Mouse (Mus musculus): ENCODE measurements at regions not wholly inside any gene's neighbourhood (a gene's known extent, or its start where the extent isn't known, plus 50 kb on each side); places are given as distances from the start of the nearest gene placed in this dataset.

DNA sequence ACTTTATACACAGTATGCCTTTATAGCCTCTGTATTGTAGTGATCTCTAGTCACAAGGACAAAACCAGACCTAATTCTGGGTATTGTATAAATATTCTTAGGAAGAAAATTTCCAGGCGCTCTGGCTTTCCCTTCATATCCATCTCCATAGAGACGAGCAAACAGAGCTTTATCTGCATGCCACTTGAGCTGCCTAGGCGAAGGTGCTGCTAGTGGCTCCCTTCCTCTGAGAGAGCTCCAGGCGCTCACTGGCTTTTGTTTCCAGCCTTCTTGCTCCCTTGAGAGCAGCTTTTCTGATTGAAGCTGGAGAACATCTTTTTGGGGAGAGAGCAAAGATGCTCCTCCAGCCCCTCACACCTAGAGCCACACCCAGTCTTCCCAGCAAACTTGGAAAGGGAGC, 114.0 kb upstream of the Rmdn2 start:
- WGBS: 91% methylated on average over 4 of the region's 4 CpGs
- Histone ChIP-seq H3K27ac (ENCODE audit: insufficient read depth, low read depth, low read length) (no peak overlapping the region), H3K36me3 (ENCODE audit: control insufficient read depth, insufficient read depth, low read length) (no peaks in the 10 kb centered on the region), H3K27me3 (replicated peaks; ENCODE audit: control insufficient read depth, insufficient read depth, low read length) (no peaks in the 10 kb centered on the region), H3K4me3 (ENCODE audit: insufficient read depth, low read depth, low read length) (no peak overlapping the region), H3K4me1 (ENCODE audit: control insufficient read depth, insufficient read depth, low read length) (no peaks in the 10 kb centered on the region)
- DNase-seq: no peak
- TF ChIP-seq POLR2A (IDR thresholded peaks at IDR 0.05; ENCODE audit: low read depth, low read length): no peak
- no peak for TF ChIP-seq CTCF (conservative IDR thresholded peaks at IDR 0.05; ENCODE audit: insufficient read depth, insufficient read length, low read depth, low read length)

DNA sequence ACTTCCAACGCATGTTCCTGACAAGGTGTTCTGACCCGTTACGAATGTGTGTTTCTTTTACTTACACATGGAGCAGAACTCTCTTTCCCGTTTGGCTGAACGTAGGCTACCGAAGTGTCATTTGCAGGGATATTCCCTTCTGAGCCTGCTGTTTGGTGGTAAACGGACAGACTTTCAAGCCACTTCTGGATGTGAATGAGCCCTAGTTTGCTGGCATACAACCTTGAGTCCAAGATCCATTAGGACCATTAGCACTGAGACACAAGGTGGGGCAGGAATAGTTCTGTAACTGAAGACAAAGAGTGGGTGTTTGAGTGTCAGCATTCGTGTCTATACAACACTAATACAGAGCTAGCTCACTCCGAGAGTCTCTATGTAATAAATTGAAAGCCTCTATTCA, 113.3 kb upstream of the Rmdn2 start:
- Histone ChIP-seq H3K27me3 (replicated peaks; ENCODE audit: control insufficient read depth, insufficient read depth, low read length) (no peaks in the 10 kb centered on the region), H3K27ac (ENCODE audit: insufficient read depth, low read depth, low read length) (no peak overlapping the region), H3K4me1 (ENCODE audit: control insufficient read depth, insufficient read depth, low read length) (no peaks in the 10 kb centered on the region), H3K4me3 (ENCODE audit: insufficient read depth, low read depth, low read length) (no peak overlapping the region), H3K36me3 (ENCODE audit: control insufficient read depth, insufficient read depth, low read length) (no peaks in the 10 kb centered on the region)
- no peak for TF ChIP-seq POLR2A (IDR thresholded peaks at IDR 0.05; ENCODE audit: low read depth, low read length)
- TF ChIP-seq CTCF (conservative IDR thresholded peaks at IDR 0.05; ENCODE audit: insufficient read depth, insufficient read length, low read depth, low read length): no peak
- 93% methylated on average over 9 of the region's 9 CpGs for WGBS
- no peak for DNase-seq

DNA sequence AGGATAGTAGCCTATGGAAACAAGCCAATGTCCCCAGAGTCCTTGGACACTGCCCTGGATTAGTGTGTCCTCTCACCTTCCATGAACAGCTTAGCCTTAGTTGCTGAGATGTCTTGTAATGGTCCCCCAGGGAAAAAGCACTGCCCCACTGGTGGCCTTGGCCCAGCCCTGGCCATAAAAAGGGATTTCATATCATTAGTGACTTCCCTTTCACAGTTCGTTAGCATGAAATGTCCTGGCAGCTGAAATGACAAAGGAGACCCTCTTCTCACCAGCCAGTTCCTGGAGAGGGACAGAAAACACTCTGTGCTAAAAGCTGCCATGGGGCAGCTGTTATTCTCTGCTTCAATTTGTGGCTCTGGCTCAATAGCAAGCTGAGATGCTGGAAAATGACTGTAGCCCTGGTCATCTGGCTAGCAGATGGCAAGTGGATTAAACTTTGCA, 110.6 kb upstream of the Rmdn2 start:
- Histone ChIP-seq H3K4me3 (ENCODE audit: insufficient read depth, low read depth, low read length) (no peak overlapping the region), H3K27ac (ENCODE audit: insufficient read depth, low read depth, low read length) (no peak overlapping the region), H3K36me3 (ENCODE audit: control insufficient read depth, insufficient read depth, low read length) (no peaks in the 10 kb centered on the region), H3K27me3 (replicated peaks; ENCODE audit: control insufficient read depth, insufficient read depth, low read length) (no peaks in the 10 kb centered on the region), H3K4me1 (ENCODE audit: control insufficient read depth, insufficient read depth, low read length) (no peaks in the 10 kb centered on the region)
- DNase-seq: peak; percentile 11
- no peak for TF ChIP-seq CTCF (conservative IDR thresholded peaks at IDR 0.05; ENCODE audit: insufficient read depth, insufficient read length, low read depth, low read length)
- TF ChIP-seq POLR2A (IDR thresholded peaks at IDR 0.05; ENCODE audit: low read depth, low read length): no peak
- WGBS: 40% methylated on average over 1 of the region's 1 CpGs

DNA sequence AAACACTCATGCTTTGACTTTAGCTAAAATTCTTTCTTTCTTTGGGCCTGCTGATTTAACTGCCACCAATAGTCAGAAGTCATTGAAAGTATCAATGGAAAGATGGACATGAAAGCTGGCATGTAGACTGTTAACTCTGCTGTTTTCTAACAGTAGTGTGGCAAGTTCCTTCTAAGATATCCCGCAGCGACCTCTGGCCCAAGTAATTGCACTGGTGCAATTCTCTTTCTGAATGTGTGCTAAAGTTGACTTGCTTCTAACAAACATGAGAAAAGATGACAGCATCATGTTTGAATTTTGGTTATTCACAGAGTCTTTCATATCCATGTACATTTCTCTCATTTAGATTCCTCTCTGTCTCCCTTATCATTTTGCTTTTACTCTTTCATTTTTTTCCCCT, 109.7 kb upstream of the Rmdn2 start:
- Histone ChIP-seq H3K4me1 (ENCODE audit: control insufficient read depth, insufficient read depth, low read length) (no peaks in the 10 kb centered on the region), H3K27me3 (replicated peaks; ENCODE audit: control insufficient read depth, insufficient read depth, low read length) (no peaks in the 10 kb centered on the region), H3K36me3 (ENCODE audit: control insufficient read depth, insufficient read depth, low read length) (no peaks in the 10 kb centered on the region), H3K27ac (ENCODE audit: insufficient read depth, low read depth, low read length) (no peak overlapping the region), H3K4me3 (ENCODE audit: insufficient read depth, low read depth, low read length) (no peak overlapping the region)
- no peak for TF ChIP-seq POLR2A (IDR thresholded peaks at IDR 0.05; ENCODE audit: low read depth, low read length)
- TF ChIP-seq CTCF (conservative IDR thresholded peaks at IDR 0.05; ENCODE audit: insufficient read depth, insufficient read length, low read depth, low read length): no peak
- no peak for DNase-seq
- 93% methylated on average over 2 of the region's 2 CpGs for WGBS

DNA sequence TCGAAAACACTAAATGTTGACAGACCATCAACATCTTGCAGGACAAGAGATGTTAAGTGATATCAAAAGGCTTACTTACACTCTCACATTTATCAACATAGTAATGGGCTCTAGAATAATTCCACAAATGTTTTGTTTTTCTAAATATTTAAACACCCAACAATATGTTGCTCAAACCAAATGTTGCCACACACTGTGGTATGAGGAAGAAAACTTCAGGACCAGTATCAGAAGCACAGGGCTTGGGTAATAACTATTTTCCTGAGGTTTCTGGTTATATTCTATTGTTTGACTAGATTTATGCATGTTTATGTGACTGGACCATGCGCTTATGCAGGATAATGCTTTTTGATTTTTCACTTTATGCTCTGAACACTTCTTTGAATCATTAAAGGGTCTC, 108.6 kb upstream of the Rmdn2 start:
- TF ChIP-seq CTCF (conservative IDR thresholded peaks at IDR 0.05; ENCODE audit: insufficient read depth, insufficient read length, low read depth, low read length) (no peak), POLR2A (IDR thresholded peaks at IDR 0.05; ENCODE audit: low read depth, low read length) (no peak)

DNA sequence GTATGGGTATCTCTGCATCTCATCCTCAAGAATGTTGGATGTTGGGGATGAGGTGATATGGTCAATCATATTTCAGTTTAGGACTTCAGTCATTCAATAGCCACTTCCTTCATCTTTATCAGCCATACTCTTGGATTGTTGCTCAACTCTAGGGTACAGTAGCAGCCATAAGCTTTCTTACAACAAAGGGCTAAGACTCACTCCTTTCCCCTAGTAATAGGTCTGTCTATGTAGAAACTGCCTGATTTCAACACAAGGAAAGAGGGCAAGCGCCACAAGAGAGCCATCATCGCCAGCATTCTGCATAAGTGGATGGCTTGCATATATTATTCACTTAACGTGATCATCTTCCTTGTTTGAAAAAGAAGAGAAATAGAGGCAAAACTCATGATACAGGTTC, 107.5 kb upstream of the Rmdn2 start:
- H3K4me3 ChIP-seq (ENCODE audit: insufficient read depth, low read depth, low read length): no peak overlapping the region
- H3K4me1 ChIP-seq (ENCODE audit: control insufficient read depth, insufficient read depth, low read length): no peaks in the 10 kb centered on the region
- no peaks in the 10 kb centered on the region for H3K27me3 ChIP-seq (replicated peaks; ENCODE audit: control insufficient read depth, insufficient read depth, low read length)
- no peak overlapping the region for H3K27ac ChIP-seq (ENCODE audit: insufficient read depth, low read depth, low read length)
- 88% methylated on average over 3 of the region's 3 CpGs for WGBS
- no peaks in the 10 kb centered on the region for H3K36me3 ChIP-seq (ENCODE audit: control insufficient read depth, insufficient read depth, low read length)
- TF ChIP-seq CTCF (conservative IDR thresholded peaks at IDR 0.05; ENCODE audit: insufficient read depth, insufficient read length, low read depth, low read length) (no peak), POLR2A (IDR thresholded peaks at IDR 0.05; ENCODE audit: low read depth, low read length) (no peak)
- no peak for DNase-seq

More for the DNA sequence above, 108.6 kb upstream of the Rmdn2 start:
- no peaks in the 10 kb centered on the region for H3K4me1 ChIP-seq (ENCODE audit: control insufficient read depth, insufficient read depth, low read length)
- WGBS: 92% methylated on average over 2 of the region's 2 CpGs
- no peaks in the 10 kb centered on the region for H3K36me3 ChIP-seq (ENCODE audit: control insufficient read depth, insufficient read depth, low read length)
- no peak overlapping the region for H3K4me3 ChIP-seq (ENCODE audit: insufficient read depth, low read depth, low read length)
- H3K27me3 ChIP-seq (replicated peaks; ENCODE audit: control insufficient read depth, insufficient read depth, low read length): no peaks in the 10 kb centered on the region
- no peak for DNase-seq
- H3K27ac ChIP-seq (ENCODE audit: insufficient read depth, low read depth, low read length): no peak overlapping the region

DNA sequence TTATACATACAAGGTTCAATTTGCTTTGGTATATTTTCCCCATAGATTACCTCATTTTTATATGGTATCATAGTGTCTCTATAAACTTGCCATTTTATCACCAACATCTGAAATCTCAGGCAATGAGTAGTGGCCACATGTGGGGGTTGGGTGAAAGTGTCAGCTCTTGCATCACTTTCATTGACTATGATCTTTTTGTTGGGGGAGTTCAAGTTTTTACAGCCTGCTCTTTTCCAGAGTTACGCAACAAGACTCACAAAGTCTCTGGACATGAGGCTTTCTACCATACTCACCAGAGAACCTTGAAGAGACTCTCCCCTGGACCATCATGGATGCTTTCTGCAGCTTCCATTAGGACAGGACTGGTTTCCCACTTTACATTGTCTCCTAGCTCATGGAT, 106.1 kb upstream of the Rmdn2 start:
- no peak overlapping the region for H3K4me3 ChIP-seq (ENCODE audit: insufficient read depth, low read depth, low read length)
- no peak for TF ChIP-seq POLR2A (IDR thresholded peaks at IDR 0.05; ENCODE audit: low read depth, low read length)
- no peak for TF ChIP-seq CTCF (conservative IDR thresholded peaks at IDR 0.05; ENCODE audit: insufficient read depth, insufficient read length, low read depth, low read length)
- no peaks in the 10 kb centered on the region for H3K4me1 ChIP-seq (ENCODE audit: control insufficient read depth, insufficient read depth, low read length)
- WGBS: 97% methylated on average over 1 of the region's 1 CpGs
- H3K27ac ChIP-seq (ENCODE audit: insufficient read depth, low read depth, low read length): no peak overlapping the region
- H3K36me3 ChIP-seq (ENCODE audit: control insufficient read depth, insufficient read depth, low read length): no peaks in the 10 kb centered on the region
- H3K27me3 ChIP-seq (replicated peaks; ENCODE audit: control insufficient read depth, insufficient read depth, low read length): no peaks in the 10 kb centered on the region
- DNase-seq: no peak

DNA sequence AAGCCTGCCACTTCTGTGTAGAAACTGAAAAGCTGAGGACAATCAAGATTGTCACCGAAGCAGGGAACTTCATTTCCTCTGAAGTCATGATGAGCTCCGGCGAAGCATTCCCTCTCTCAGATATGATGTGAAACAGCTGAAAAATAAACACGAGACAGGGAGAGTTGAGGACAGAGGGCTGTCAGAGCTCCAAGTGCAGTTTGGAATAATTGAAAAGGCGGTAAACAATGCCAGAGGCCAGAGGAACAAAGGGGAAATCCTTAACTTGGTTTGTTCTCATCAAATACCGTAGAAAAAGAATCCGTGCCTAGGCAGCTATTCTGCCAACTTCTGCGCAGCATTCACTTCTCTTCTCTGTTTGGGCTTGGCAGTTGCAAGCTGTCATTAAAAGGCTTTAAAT, 102.4 kb upstream of the Rmdn2 start:
- TF ChIP-seq CTCF (conservative IDR thresholded peaks at IDR 0.05; ENCODE audit: insufficient read depth, insufficient read length, low read depth, low read length): no peak
- TF ChIP-seq POLR2A (IDR thresholded peaks at IDR 0.05; ENCODE audit: low read depth, low read length): no peak
- no peaks in the 10 kb centered on the region for H3K27me3 ChIP-seq (replicated peaks; ENCODE audit: control insufficient read depth, insufficient read depth, low read length)
- DNase-seq: peak; percentile 40
- no peak overlapping the region for H3K27ac ChIP-seq (ENCODE audit: insufficient read depth, low read depth, low read length)
- H3K4me1 ChIP-seq (ENCODE audit: control insufficient read depth, insufficient read depth, low read length): no peaks in the 10 kb centered on the region
- WGBS: 62% methylated on average over 8 of the region's 8 CpGs
- H3K4me3 ChIP-seq (ENCODE audit: insufficient read depth, low read depth, low read length): no peak overlapping the region
- H3K36me3 ChIP-seq (ENCODE audit: control insufficient read depth, insufficient read depth, low read length): no peaks in the 10 kb centered on the region
